Mouse (Mus musculus): ENCODE results near the gene Nav2.

DNA sequence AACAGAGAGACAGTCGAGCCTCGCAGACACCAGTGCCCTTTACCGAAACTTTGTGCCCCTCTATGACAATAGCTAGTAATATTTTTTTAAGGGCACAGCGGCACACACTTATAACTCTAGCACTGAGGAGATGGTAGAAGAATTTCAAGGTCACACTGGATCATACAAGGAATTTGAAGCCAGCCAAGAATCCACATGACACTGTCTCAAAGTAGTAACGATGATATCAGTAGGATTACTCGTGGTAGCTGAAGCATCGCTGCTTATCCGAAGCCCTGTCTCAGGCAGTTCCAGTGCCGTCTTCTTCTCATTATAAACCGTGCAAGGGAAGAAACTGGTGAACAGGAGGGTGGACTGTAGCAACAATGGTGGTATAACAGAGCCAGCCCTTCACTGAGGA, 177.2 kb downstream of the Nav2 start:
- TF ChIP-seq POLR2A (IDR thresholded peaks at IDR 0.05; ENCODE audit: insufficient read length, low read depth) (no peak), E2F4 (IDR thresholded peaks at IDR 0.05; ENCODE audit: insufficient read depth) (no peak), USF1 (IDR thresholded peaks at IDR 0.05; ENCODE audit: low read depth) (no peak), CEBPB (IDR thresholded peaks at IDR 0.05; ENCODE audit: insufficient read depth, poor library complexity, severe bottlenecking) (no peak), TCF12 (IDR thresholded peaks at IDR 0.05; ENCODE audit: insufficient read depth, poor library complexity, severe bottlenecking) (no peak), MYOD1 (IDR thresholded peaks at IDR 0.05; ENCODE audit: control insufficient read depth in 1 of 3, insufficient read length in 2 of 3, low read depth in 2 of 3) (no peak), TCF3 (IDR thresholded peaks at IDR 0.05; ENCODE audit: insufficient read length, low read depth) (no peak), SRF (IDR thresholded peaks at IDR 0.05; ENCODE audit: control insufficient read depth, insufficient read length, low read depth) (no peak), MAX (IDR thresholded peaks at IDR 0.05; ENCODE audit: low read depth) (no peak), REST (IDR thresholded peaks at IDR 0.05; ENCODE audit: insufficient read depth, insufficient read length) (no peak)
